Mouse (Mus musculus) A20 (cell line): Measurements from ENCODE around the gene Ttyh3.

ENCODE experiments used
- DNase-seq: peaks from one replicate; pipeline ENCODE4 v3.0.0-alpha.2; 2011; ENCODE audit warnings: low read depth, low spot score

Ttyh3 gene

GRCm38 (mm10) chr5:140579771-140580170 is 69.1 kb downstream of the Ttyh3 start:
- no peak for DNase-seq

- DNase-seq = no peak
Observed at GRCm38 (mm10) chr5:140579221-140579620, 69.6 kb downstream of the Ttyh3 start.

GRCm38 (mm10) chr5:140575381-140575866 is 73.4 kb downstream of the Ttyh3 start:
- no peak for DNase-seq

- no peak for DNase-seq
Observed at GRCm38 (mm10) chr5:140572611-140573010, 76.2 kb downstream of the Ttyh3 start.

GRCm38 (mm10) chr5:140571673-140572072 is 77.2 kb downstream of the Ttyh3 start:
- DNase-seq = no peak

- no peak for DNase-seq
Observed at GRCm38 (mm10) chr5:140571201-140571600, 77.6 kb downstream of the Ttyh3 start.
